Mouse (Mus musculus) embryonic fibroblast, embryonic 13.5 days (primary cell): Measurements from ENCODE around the gene Lipt1.

Experiments used
- CTCF ChIP-seq: IDR thresholded peaks from 2 replicates; pipeline ENCODE4 v1.5.1; 2011; ENCODE audit warnings: mild to moderate bottlenecking, control low read depth, low read length, moderate library complexity, borderline replicate concordance; ENCODE audit not compliant: insufficient read depth
- POLR2A ChIP-seq: IDR thresholded peaks from 2 replicates; pipeline ENCODE4 v1.6.1; 2011; ENCODE audit warnings: low read depth, mild to moderate bottlenecking, control low read depth, low read length, moderate library complexity

GRCm38 (mm10) chr1:37869362-37869761 lies 2.2 kb upstream of the Lipt1 start:
- TF ChIP-seq CTCF (no peak), POLR2A (no peak)
